Mouse (Mus musculus) gastrocnemius, adult 2 months (tissue): ENCODE measurements around the gene Galnt3. TPM values are rescaled to one million over a fixed set of nuclear protein-coding genes. Genes with fewer than 3 reads are reported as not detected.

ENCODE experiments used
- DNase-seq: peaks from one replicate; pipeline ENCODE4 v3.0.0; 2022
- H3K27ac ChIP-seq: fragments of 200-600 bp; 2 replicates; pipeline ENCODE4 v1.8.1; 2022; ENCODE audit warnings: mild to moderate bottlenecking
- H3K4me3 ChIP-seq: fragments of 200-600 bp; 2 replicates; pipeline ENCODE4 v1.8.1; 2022; ENCODE audit warnings: mild to moderate bottlenecking, moderate library complexity
- CTCF ChIP-seq: fragments of 200-600 bp; IDR thresholded peaks from 2 replicates; pipeline ENCODE4 v1.8.1; 2022; ENCODE audit warnings: antibody characterized with exemption, mild to moderate bottlenecking, moderate library complexity
- intact Hi-C: fragments of 180-260 bp; cut with DNase I; formaldehyde crosslinking; loops from one replicate; pipeline ENCODE4 v1.15.1; 2025
- long read RNA-seq, 2 experiments: library from polyadenylated mRNA; stranded (forward); transcript quantifications; one replicate each; pipeline ENCODE4 v2.0.0; 2021
- total RNA-seq, 2 experiments: library from RNA; stranded (reverse); gene quantifications; 2 replicates each; pipeline ENCODE4 v1.2.3; 2021

Gene Galnt3
- total RNA-seq = under 1 TPM in 1 of 2 experiments, not detected in 1; 0.10 TPM
- long read RNA-seq, experiment 1 = 0 reads
- long read RNA-seq, experiment 2, partial matches to known transcripts = 0 of 1 reads
- long read RNA-seq, experiment 2, other reads (novel, unspliced or antisense) = 0 of 1 reads

- DNase-seq = peak; percentile 24
- intact Hi-C loops = no loop called here
- no peak for TF ChIP-seq CTCF
- Histone ChIP-seq H3K4me3 (peak within 1 kb of the TSS; percentile 78), H3K27ac (no peak within 1 kb of the TSS)
These were observed at the start of gene Galnt3 for GRCm38 (mm10) chr2:66124591-66125271. TSS of gene Galnt3 (minus strand) at chr2:66124994.

GRCm38 (mm10) chr2:66173134-66173533 is 48.3 kb upstream of the Galnt3 start:
- intact Hi-C loops = no loop called here
- no peak for TF ChIP-seq CTCF
- no peak overlapping the region for H3K4me3 ChIP-seq
- no peak for DNase-seq
- H3K27ac ChIP-seq = no peak overlapping the region

GRCm38 (mm10) chr2:66171643-66172042 is 46.8 kb upstream of the Galnt3 start:
- H3K4me3 ChIP-seq = no peak overlapping the region
- no peak overlapping the region for H3K27ac ChIP-seq
- intact Hi-C loops = no loop called here
- no peak for DNase-seq
- no peak for TF ChIP-seq CTCF

GRCm38 (mm10) chr2:66170721-66171120 is 45.9 kb upstream of the Galnt3 start:
- no peak for TF ChIP-seq CTCF
- DNase-seq = no peak
- Histone ChIP-seq H3K4me3 (no peak overlapping the region), H3K27ac (no peak overlapping the region)
- intact Hi-C loops = no loop called here

- no peak for TF ChIP-seq CTCF
- Histone ChIP-seq H3K4me3 (no peak overlapping the region), H3K27ac (no peak overlapping the region)
- intact Hi-C loops = no loop called here
- DNase-seq = no peak
These were observed 40.2 kb upstream of the Galnt3 start for GRCm38 (mm10) chr2:66165025-66165424.

GRCm38 (mm10) chr2:66158140-66158915 is 33.5 kb upstream of the Galnt3 start:
- DNase-seq = no peak
- intact Hi-C loops = no loop called here
- Histone ChIP-seq H3K27ac (no peak overlapping the region), H3K4me3 (no peak overlapping the region)
- TF ChIP-seq CTCF = no peak

- intact Hi-C loops = no loop called here
- Histone ChIP-seq H3K27ac (no peak overlapping the region), H3K4me3 (no peak overlapping the region)
- TF ChIP-seq CTCF = no peak
- no peak for DNase-seq
These were observed 26.6 kb upstream of the Galnt3 start for GRCm38 (mm10) chr2:66151436-66151835.

- intact Hi-C loops = no loop called here
These were observed 25.7 kb upstream of the Galnt3 start for GRCm38 (mm10) chr2:66150531-66150930.

GRCm38 (mm10) chr2:66148654-66149230 is 23.9 kb upstream of the Galnt3 start:
- intact Hi-C loops = no loop called here
- no peak overlapping the region for H3K4me3 ChIP-seq
- no peak for DNase-seq
- no peak for TF ChIP-seq CTCF
- no peak overlapping the region for H3K27ac ChIP-seq

More at GRCm38 (mm10) chr2:66150531-66150930, 25.7 kb upstream of the Galnt3 start:
- Histone ChIP-seq H3K27ac (no peak overlapping the region), H3K4me3 (no peak overlapping the region)
- TF ChIP-seq CTCF = no peak
- DNase-seq = no peak

GRCm38 (mm10) chr2:66146473-66146872 is 21.7 kb upstream of the Galnt3 start:
- Histone ChIP-seq H3K4me3 (no peak overlapping the region), H3K27ac (no peak overlapping the region)
- intact Hi-C loops = no loop called here
- TF ChIP-seq CTCF = no peak
- no peak for DNase-seq

GRCm38 (mm10) chr2:66144770-66145169 is 20.0 kb upstream of the Galnt3 start:
- H3K4me3 ChIP-seq = no peak overlapping the region
- intact Hi-C loops = no loop called here
- DNase-seq = no peak
- H3K27ac ChIP-seq = no peak overlapping the region
- TF ChIP-seq CTCF = no peak

GRCm38 (mm10) chr2:66143284-66143683 is 18.5 kb upstream of the Galnt3 start:
- intact Hi-C loops = no loop called here
- DNase-seq = no peak
- no peak for TF ChIP-seq CTCF
- Histone ChIP-seq H3K4me3 (no peak overlapping the region), H3K27ac (no peak overlapping the region)

- intact Hi-C loops = no loop called here
- no peak overlapping the region for H3K27ac ChIP-seq
- no peak for DNase-seq
- TF ChIP-seq CTCF = no peak
- no peak overlapping the region for H3K4me3 ChIP-seq
These were observed 17.9 kb upstream of the Galnt3 start for GRCm38 (mm10) chr2:66142711-66143110.
